8 mouse cellular contexts compared by ENCODE assay signal in the genomic region with DNA sequence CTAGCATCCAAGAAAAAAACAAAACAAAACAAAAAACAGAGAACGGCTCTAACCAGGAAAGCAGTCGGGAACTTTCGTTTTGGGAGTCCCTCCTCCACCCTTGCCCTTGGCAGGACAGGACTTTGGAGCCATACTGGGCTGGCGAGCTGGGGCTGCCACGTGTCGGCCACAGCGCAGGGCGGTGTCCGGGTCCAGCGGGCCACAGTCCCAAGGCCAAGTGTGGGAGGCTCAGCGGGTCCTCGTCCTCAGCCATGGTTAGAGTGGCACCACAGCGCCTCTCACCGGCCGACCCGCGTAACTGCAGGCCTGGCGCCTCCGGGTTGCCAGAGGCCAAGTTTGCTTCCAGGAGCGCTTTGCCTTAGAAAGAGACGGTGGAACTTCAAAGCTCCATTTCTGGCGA. TPM values are rescaled to one million over a fixed set of nuclear protein-coding genes. Genes with fewer than 3 reads are reported as not detected.
DNase-seq lines count a peak whose midpoint lies in the region; ATAC-seq and TF ChIP-seq lines count a peak whose summit lies in the region.

No protein-coding gene starts in this region.

- no peak for DNase-seq in Patski (ENCODE audit: low read depth, low spot score)
- peak; percentile 69 for DNase-seq in cerebellum, adult 8-10 months
- peak; percentile 96 for DNase-seq in gastrocnemius, adult 18-20 months (ENCODE audit: low spot score)
- DNase-seq in hindbrain, postnatal 0 days (ENCODE audit: low spot score), result peak; percentile 34
- DNase-seq in left cerebral cortex, adult 2 months (ENCODE audit: extremely low spot score in 1 of 2, low spot score in 2 of 2), result peak; percentile 52 to 69
- DNase-seq in lung, postnatal 4 days, result peak; percentile 81 to 86
- DNase-seq in right cerebral cortex, postnatal 36 days (ENCODE audit: low spot score in 2 of 2), result peak; percentile 20 to 29
- DNase-seq in urinary bladder, postnatal 4 days (ENCODE audit: low spot score in 2 of 2), result peak; percentile 84 to 85

- H3K9me3 ChIP-seq in hindbrain, postnatal 0 days (ENCODE audit: low read length), result no peaks in the 10 kb centered on the region

- no peaks in the 10 kb centered on the region for H3K4me1 ChIP-seq in hindbrain, postnatal 0 days (ENCODE audit: insufficient read depth, low read length)

- ATAC-seq in Patski, result no peak
- ATAC-seq in hindbrain, postnatal 0 days, result peak; percentile 71; the same call in 1 of the 2 replicates

- peak; percentile 97 for TF ChIP-seq CTCF in Patski (IDR thresholded peaks at IDR 0.05)
- peak; percentile 76 for TF ChIP-seq CTCF in hindbrain, postnatal 0 days (IDR thresholded peaks at IDR 0.05; ENCODE audit: low read depth)
- TF ChIP-seq CTCF in left cerebral cortex, adult 2 months (IDR thresholded peaks at IDR 0.05), result peak; percentile 80

- no peak overlapping the region for H3K9ac ChIP-seq in hindbrain, postnatal 0 days (replicated peaks; ENCODE audit: low read length)

- in situ Hi-C loops in Patski (cut with MboI; ENCODE audit: low pct_unique_long_range_greater_than_20kb), result no loop called here

- POLR2A ChIA-PET in Patski (lab: Charles Lee), result interaction anchor here (1.4 kb wide), 1 partner anchor 594 kb away, joined by 3 read pairs; no protein-coding TSS in a partner anchor

- CTCF ChIA-PET in Patski (lab: Charles Lee), result interaction anchor here (0.7 to 3.6 kb wide), 8 partner anchors 9 to 225 kb away, joined by 3 to 8 read pairs (median 3); no protein-coding TSS in a partner anchor

- H3K36me3 ChIP-seq in hindbrain, postnatal 0 days (ENCODE audit: insufficient read depth, low read length), result no peaks in the 10 kb centered on the region

- no peak overlapping the region for H3K27ac ChIP-seq in hindbrain, postnatal 0 days
- no peak overlapping the region for H3K27ac ChIP-seq in left cerebral cortex, adult 2 months

- H3K27me3 ChIP-seq in Patski, result no peaks in the 10 kb centered on the region
- no peaks in the 10 kb centered on the region for H3K27me3 ChIP-seq in hindbrain, postnatal 0 days (ENCODE audit: insufficient read depth, low read length)

- no peak overlapping the region for H3K4me3 ChIP-seq in hindbrain, postnatal 0 days (ENCODE audit: low read length)
- H3K4me3 ChIP-seq in left cerebral cortex, adult 2 months, result peak overlapping the region; percentile 34; the same call in 1 of the 2 replicates

- 30% methylated on average over 22 of the region's 22 CpGs for WGBS in hindbrain, postnatal 0 days

- intact Hi-C loops in left cerebral cortex, adult 2 months (cut with DNase I), result loop anchor here (1.0 kb wide), 1 partner anchor 90 kb away; no protein-coding TSS in a partner anchor

- H3K4me2 ChIP-seq in hindbrain, postnatal 0 days (ENCODE audit: low read depth, low read length), result peak overlapping the region; percentile 25

RNA-seq across cellular contexts. Expression of gene Hhipl2, which starts 21.0 kb away (rescaled TPM):
- polyA plus RNA-seq in Patski (2021), result 4.3 TPM
- not detected for total RNA-seq in gastrocnemius, adult 18-20 months (2021)
- not detected in 2 replicates for total RNA-seq in hindbrain, postnatal 0 days (2014; rRNA removed)
- 0.36 TPM in 1 of 2 replicates, not detected in the other for polyA plus RNA-seq in hindbrain, postnatal 0 days (2015; fragmentation: Nextera tagmentation; extraction: Ambion mirVana)
- total RNA-seq in left cerebral cortex, adult 2 months (2021), result under 1 TPM; 0.19 to 0.29 TPM

RNA-seq across cellular contexts. Expression of gene Taf1a, which starts 50.3 kb away (rescaled TPM):
- polyA plus RNA-seq in Patski (2021), result 46.9 TPM
- 1 to 10 TPM; 5.3 to 5.9 TPM for total RNA-seq in gastrocnemius, adult 18-20 months (2021)
- total RNA-seq in hindbrain, postnatal 0 days (2014; rRNA removed), result 7.2 and 12.7 TPM in 2 replicates
- polyA plus RNA-seq in hindbrain, postnatal 0 days (2015; fragmentation: Nextera tagmentation; extraction: Ambion mirVana), result 8.8 and 11.0 TPM in 2 replicates
- total RNA-seq in left cerebral cortex, adult 2 months (2021), result 10 to 100 TPM; 18.9 to 19.9 TPM
